Mouse (Mus musculus) ZHBTc4 (cell line): ENCODE results near the gene Cxcl12.

Source experiments
- DNase-seq: peaks from one replicate; pipeline ENCODE4 v3.0.0-alpha.2; 2011; ENCODE audit warnings: low read depth, low spot score

The Cxcl12 gene

GRCm38 (mm10) chr6:117219911-117220481, 51.7 kb downstream of the Cxcl12 start:
- DNase-seq, result no peak

GRCm38 (mm10) chr6:117220831-117221345, 52.6 kb downstream of the Cxcl12 start:
- DNase-seq, result no peak
